Mouse (Mus musculus) C2C12 (cell line): Measurements from ENCODE around the gene Mrpl4.

Experiments
- CTCF ChIP-seq: IDR thresholded peaks from one replicate; pipeline ENCODE4 v1.5.1; 2011; ENCODE audit not compliant: control insufficient read depth, insufficient read depth, insufficient read length
- MYOD1 ChIP-seq: IDR thresholded peaks from one replicate; pipeline ENCODE4 v1.6.1; 2011; ENCODE audit warnings: low read depth; ENCODE audit not compliant: control insufficient read depth, insufficient read length

GRCm38 (mm10) chr9:21021363-21021762, 18.8 kb downstream of the Mrpl4 start:
- TF ChIP-seq MYOD1 (no peak), CTCF (no peak)
